Mouse (Mus musculus) layer of hippocampus, postnatal 14 days (tissue): Measurements from ENCODE around the gene Adap2. TPM values are rescaled to one million over a fixed set of nuclear protein-coding genes. Genes with fewer than 3 reads are reported as not detected.
A peak's percentile ranks its signal among the peaks of the same experiment; 100 is the strongest.
"Not testable (repeated sequence)": the region's sequence is repeated elsewhere in the genome, so short reads cannot be mapped to it uniquely, and the experiment has no call there.

Experiments
- DNase-seq, 2 experiments: peaks; one replicate each; pipeline ENCODE4 v3.0.0; 2021 to 2022; ENCODE audit warnings: low spot score in 2 of 2, mixed read lengths in 1 of 2
- total RNA-seq, 2 experiments: library from RNA; stranded (reverse); gene quantifications; 2 replicates each; pipeline ENCODE4 v1.2.3; 2021

The Adap2 gene
- total RNA-seq, 2 experiments from 2014 or later: 10.3 to 11.0 TPM

- DNase-seq: no peak
Observed at GRCm38 (mm10) chr11:80156841-80157240, 2.9 kb downstream of the Adap2 start.

GRCm38 (mm10) chr11:80159018-80159417 is 5.1 kb downstream of the Adap2 start:
- no peak for DNase-seq

- no peak for DNase-seq
Observed at GRCm38 (mm10) chr11:80161041-80161440, 7.1 kb downstream of the Adap2 start.

GRCm38 (mm10) chr11:80163362-80164116 is 9.6 kb downstream of the Adap2 start:
- DNase-seq: no peak

- DNase-seq: no peak
Observed at GRCm38 (mm10) chr11:80164224-80164623, 10.3 kb downstream of the Adap2 start.

GRCm38 (mm10) chr11:80168121-80168520 is 14.2 kb downstream of the Adap2 start:
- DNase-seq: no peak

- no peak for DNase-seq
Observed at GRCm38 (mm10) chr11:80168611-80169249, 14.8 kb downstream of the Adap2 start.

GRCm38 (mm10) chr11:80169629-80170028 is 15.7 kb downstream of the Adap2 start:
- DNase-seq: no peak

GRCm38 (mm10) chr11:80170351-80170750 is 16.4 kb downstream of the Adap2 start:
- DNase-seq: no peak

GRCm38 (mm10) chr11:80171884-80172283 is 18.0 kb downstream of the Adap2 start:
- DNase-seq: no peak

- DNase-seq: no peak
Observed at GRCm38 (mm10) chr11:80173963-80174670, 20.2 kb downstream of the Adap2 start.

- peak in 1 of 2 experiments; percentile 36 for DNase-seq
Observed at GRCm38 (mm10) chr11:80176911-80177895, 23.3 kb downstream of the Adap2 start.

GRCm38 (mm10) chr11:80178316-80178715 is 24.4 kb downstream of the Adap2 start:
- no peak for DNase-seq

- no peak for DNase-seq
Observed at GRCm38 (mm10) chr11:80181021-80181749, 27.3 kb downstream of the Adap2 start.

- DNase-seq: not testable (repeated sequence)
Observed at GRCm38 (mm10) chr11:80183054-80183704, 29.3 kb downstream of the Adap2 start.

GRCm38 (mm10) chr11:80183705-80184255 is 29.9 kb downstream of the Adap2 start, which contains the start of gene Rnf135:
Rnf135 (plus strand) TSS chr11:80183851.
- DNase-seq: peak; percentile 71 to 81

- DNase-seq: no peak
Observed at GRCm38 (mm10) chr11:80184531-80185071, 30.7 kb downstream of the Adap2 start.

GRCm38 (mm10) chr11:80185441-80185976 is 31.6 kb downstream of the Adap2 start:
- not testable (repeated sequence) for DNase-seq

GRCm38 (mm10) chr11:80190280-80190679 is 36.4 kb downstream of the Adap2 start:
- no peak for DNase-seq
